Mouse (Mus musculus): ENCODE results near the gene Asb8. TPM values are rescaled to one million over a fixed set of nuclear protein-coding genes. Genes with fewer than 3 reads are reported as not detected.
A peak's percentile ranks its signal among the peaks of the same experiment; 100 is the strongest.

Gene Asb8
- polyA plus RNA-seq (2015; fragmentation: Nextera tagmentation; extraction: Ambion mirVana): 57.5 and 63.8 TPM in 2 replicates

DNA sequence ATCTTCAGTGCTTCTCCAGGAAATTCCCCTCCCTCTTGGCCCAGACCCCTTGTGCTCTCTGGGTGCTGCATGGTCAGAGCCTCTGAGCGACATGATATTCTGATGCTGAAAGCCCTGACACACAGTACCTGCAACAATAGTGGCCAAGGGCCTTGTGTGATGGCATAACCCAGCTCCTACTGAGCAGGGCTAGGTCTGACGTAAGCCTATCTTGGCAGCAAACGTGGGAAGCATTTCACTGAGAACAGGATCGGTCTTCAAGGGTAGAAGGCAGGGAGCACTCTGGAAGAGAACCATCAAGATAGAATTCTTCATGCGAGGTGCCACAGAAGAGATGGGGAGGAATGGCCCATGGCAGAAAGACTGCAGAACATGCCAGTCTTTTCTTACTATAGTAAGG lies at the start of gene Asb8:
Gene Asb8 (minus strand): TSS at position 101 of the 400 bp plus-strand sequence.
- Histone ChIP-seq H3K27ac (replicated peaks) (no peak within 1 kb of the TSS), H3K27me3 (peaks cover 38% of the 10 kb centered on the region), H3K4me1 (replicated peaks) (peaks cover 33% of the 10 kb centered on the region), H3K4me3 (no peak within 1 kb of the TSS), H3K9ac (peak within 1 kb of the TSS; percentile 73), H3K36me3 (no peaks in the 10 kb centered on the region), H3K9me3 (no peaks in the 10 kb centered on the region), H3K4me2 (peak within 1 kb of the TSS; percentile 76)
- ATAC-seq (ENCODE audit: low read depth): no peak
- 88% methylated on average over 5 of the region's 5 CpGs for WGBS

DNA sequence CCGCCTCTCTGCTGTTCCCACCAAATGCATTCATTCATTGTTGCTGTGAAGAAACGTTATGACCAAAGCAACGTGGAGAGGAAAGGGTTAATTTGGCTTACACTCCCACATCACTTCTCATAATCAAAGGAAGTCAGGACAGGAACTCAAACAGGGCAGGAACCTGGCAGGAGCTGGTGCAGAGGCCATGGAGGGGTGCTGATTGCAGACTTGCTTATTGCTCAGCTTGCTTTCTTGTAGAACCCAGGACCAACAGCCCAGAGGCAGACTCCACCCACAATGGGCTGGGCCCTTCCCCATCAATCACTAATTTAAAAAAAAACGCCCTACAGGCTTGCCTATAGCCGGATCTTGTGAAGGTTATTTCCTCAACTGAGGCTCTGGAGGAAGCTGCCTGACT lies 48.7 kb upstream of the Asb8 start:
- H3K27me3 ChIP-seq: no peaks in the 10 kb centered on the region
- no peak overlapping the region for H3K9ac ChIP-seq
- H3K4me3 ChIP-seq: no peak overlapping the region
- H3K4me1 ChIP-seq (replicated peaks): no peaks in the 10 kb centered on the region
- no peak overlapping the region for H3K4me2 ChIP-seq
- H3K9me3 ChIP-seq: no peaks in the 10 kb centered on the region
- H3K27ac ChIP-seq (replicated peaks): no peak overlapping the region
- no peaks in the 10 kb centered on the region for H3K36me3 ChIP-seq
- WGBS: 73% methylated on average over 5 of the region's 5 CpGs
- ATAC-seq (ENCODE audit: low read depth): no peak

DNA sequence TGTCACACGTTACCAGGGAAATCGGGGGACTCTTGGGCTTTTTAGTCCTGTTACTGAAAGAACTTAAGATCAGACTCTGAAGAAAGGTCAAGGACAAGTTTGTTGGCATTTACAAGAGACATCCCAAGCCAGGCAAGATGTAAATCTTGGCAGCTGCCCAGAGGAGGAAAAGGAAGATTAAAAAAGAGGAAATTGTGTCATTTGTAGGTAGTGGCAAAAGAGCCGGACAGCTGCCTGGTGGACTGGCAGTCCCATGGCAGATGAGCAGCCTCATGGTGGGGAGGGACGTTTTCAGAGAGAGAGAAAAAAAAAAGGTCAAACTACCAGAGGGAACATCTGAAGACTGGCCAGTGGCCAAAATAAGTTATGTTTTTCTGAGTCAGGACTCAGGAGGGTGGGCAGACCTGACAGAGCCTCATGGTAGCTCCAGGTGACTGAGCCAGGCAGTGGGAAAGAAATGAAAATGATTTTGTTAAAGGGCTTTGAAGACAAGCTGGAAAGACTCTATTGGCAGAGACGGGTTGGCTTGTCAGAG lies 48.0 kb upstream of the Asb8 start:
- H3K27me3 ChIP-seq: no peaks in the 10 kb centered on the region
- H3K4me3 ChIP-seq: no peak overlapping the region
- WGBS: 89% methylated on average over 5 of the region's 5 CpGs

DNA sequence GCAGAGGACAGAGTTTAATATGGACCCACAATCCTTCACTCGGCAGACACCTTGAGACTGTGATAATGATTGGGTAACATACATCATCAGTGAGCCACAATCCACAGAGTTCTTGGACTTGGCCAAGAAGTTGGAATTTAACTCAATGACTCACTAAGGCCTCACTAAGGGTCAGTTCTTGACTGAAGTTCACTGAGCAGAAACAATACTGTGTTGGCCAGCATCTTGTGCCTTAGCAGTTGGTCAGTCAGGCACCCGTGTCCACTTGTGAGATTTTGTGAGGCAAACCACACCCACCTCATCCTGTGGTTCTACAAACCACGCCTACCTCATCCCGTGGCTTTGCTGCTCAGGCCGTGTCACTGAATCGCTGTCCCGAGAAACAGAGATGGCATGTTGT lies 44.3 kb upstream of the Asb8 start:
- Histone ChIP-seq H3K36me3 (no peaks in the 10 kb centered on the region), H3K9me3 (no peaks in the 10 kb centered on the region), H3K4me1 (replicated peaks) (no peaks in the 10 kb centered on the region), H3K9ac (no peak overlapping the region), H3K4me2 (no peak overlapping the region), H3K27ac (replicated peaks) (no peak overlapping the region), H3K27me3 (no peaks in the 10 kb centered on the region), H3K4me3 (no peak overlapping the region)
- 83% methylated on average over 7 of the region's 7 CpGs for WGBS
- no peak for ATAC-seq (ENCODE audit: low read depth)

More for the DNA sequence above, 48.0 kb upstream of the Asb8 start:
- H3K27ac ChIP-seq (replicated peaks): no peak overlapping the region
- ATAC-seq (ENCODE audit: low read depth): no peak
- H3K9ac ChIP-seq: no peak overlapping the region
- H3K9me3 ChIP-seq: no peaks in the 10 kb centered on the region
- no peaks in the 10 kb centered on the region for H3K36me3 ChIP-seq
- H3K4me1 ChIP-seq (replicated peaks): no peaks in the 10 kb centered on the region
- H3K4me2 ChIP-seq: no peak overlapping the region

DNA sequence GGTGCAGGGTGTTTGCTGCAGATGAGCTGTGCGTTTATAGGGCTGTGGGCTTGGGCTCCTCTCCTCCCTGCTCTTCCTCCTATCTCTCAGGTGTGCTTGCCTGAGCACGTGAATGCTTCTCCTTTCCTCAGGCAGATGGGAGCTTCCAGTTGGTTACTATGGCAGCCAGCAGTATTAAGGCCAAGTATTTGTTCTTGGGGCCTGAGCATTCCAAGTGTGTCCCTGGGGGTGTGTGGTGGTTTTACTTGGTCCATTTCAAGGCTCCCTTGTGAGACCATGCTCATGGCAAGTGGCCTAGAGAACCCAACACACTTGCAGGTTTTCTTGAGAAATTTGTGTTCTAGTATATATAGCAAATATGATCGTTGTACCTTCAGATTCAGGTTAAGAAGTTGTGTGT lies 30.0 kb upstream of the Asb8 start, which contains the start of gene Olfr288:
Gene Olfr288 (minus strand): TSS at position 101 of the 400 bp plus-strand sequence.
- Histone ChIP-seq H3K4me3 (no peak within 1 kb of the TSS), H3K27me3 (no peaks in the 10 kb centered on the region), H3K4me2 (no peak within 1 kb of the TSS), H3K9me3 (peaks cover 7% of the 10 kb centered on the region; the same call in 1 of the 2 replicates), H3K27ac (replicated peaks) (no peak within 1 kb of the TSS), H3K36me3 (no peaks in the 10 kb centered on the region), H3K9ac (no peak within 1 kb of the TSS), H3K4me1 (replicated peaks) (no peaks in the 10 kb centered on the region)
- ATAC-seq (ENCODE audit: low read depth): no peak
- 70% methylated on average over 3 of the region's 3 CpGs for WGBS

DNA sequence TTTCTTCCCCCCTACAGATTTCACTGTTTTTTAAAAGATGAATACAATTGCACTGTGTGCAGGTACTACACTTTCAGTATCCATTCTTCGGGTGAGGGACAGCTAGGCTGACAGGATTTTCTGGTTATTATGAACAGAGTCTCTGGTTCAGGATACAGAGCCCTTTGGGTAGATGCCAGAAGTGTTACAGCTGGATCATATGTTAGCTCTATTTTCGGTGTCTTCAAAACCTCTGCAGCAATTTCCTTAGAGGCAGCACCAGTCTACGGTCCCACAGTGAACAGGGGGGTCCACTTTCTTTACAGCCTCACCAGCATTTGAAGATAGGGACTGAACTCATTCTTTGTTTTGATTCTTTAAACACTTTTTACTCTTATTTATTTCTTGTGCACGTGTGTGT lies 19.0 kb upstream of the Asb8 start:
- WGBS: 78% methylated on average over 4 of the region's 4 CpGs
- H3K4me1 ChIP-seq (replicated peaks): peaks cover 9% of the 10 kb centered on the region
- H3K27me3 ChIP-seq: peaks cover 2% of the 10 kb centered on the region; the same call in 1 of the 2 replicates
- no peak for ATAC-seq (ENCODE audit: low read depth)
- H3K4me3 ChIP-seq: no peak overlapping the region
- no peak overlapping the region for H3K9ac ChIP-seq
- no peaks in the 10 kb centered on the region for H3K36me3 ChIP-seq
- no peaks in the 10 kb centered on the region for H3K9me3 ChIP-seq
- H3K27ac ChIP-seq (replicated peaks): no peak overlapping the region
- no peak overlapping the region for H3K4me2 ChIP-seq

DNA sequence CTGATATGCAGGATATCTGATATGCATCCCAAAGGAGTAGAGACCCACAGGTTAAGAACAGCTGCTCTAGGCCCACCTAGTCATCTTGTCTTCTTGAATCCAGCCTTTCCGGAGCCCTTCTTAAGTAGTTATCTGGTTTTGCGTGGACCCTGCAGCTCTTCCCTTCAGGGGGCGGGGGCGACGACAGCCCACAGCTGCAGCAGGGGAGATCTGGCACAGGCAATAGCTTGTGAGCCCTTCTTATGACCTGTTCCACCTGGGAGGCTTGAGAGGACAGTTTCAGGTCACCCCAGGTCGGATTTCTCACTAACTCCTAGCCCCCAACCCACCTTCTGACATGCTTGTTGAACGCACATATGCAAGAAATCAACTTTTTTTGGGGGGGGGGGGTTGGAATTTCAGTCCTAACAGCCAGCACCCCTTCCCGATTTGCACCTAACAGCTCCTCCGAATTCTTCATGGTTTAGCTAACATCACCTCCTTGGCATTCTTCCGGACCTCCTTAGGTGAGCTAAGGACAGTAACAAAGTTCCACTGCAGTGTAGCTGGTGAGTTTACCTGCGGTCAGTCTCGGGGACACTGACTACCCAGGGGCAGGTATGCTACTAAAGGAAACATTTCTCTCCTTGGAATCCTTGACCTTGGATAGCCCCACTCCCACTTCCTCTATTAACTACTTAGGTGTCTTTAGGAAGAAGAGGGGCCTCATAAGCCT lies 16.6 kb upstream of the Asb8 start:
- ATAC-seq (ENCODE audit: low read depth): peak; percentile 41
- Histone ChIP-seq H3K4me2 (peak overlapping the region; percentile 80; the same call in 1 of the 2 replicates), H3K9ac (no peak overlapping the region), H3K4me1 (replicated peaks) (peaks cover 9% of the 10 kb centered on the region), H3K4me3 (no peak overlapping the region), H3K36me3 (no peaks in the 10 kb centered on the region), H3K27me3 (peaks cover 17% of the 10 kb centered on the region), H3K27ac (replicated peaks) (no peak overlapping the region), H3K9me3 (no peaks in the 10 kb centered on the region)
- 77% methylated on average over 12 of the region's 12 CpGs for WGBS

DNA sequence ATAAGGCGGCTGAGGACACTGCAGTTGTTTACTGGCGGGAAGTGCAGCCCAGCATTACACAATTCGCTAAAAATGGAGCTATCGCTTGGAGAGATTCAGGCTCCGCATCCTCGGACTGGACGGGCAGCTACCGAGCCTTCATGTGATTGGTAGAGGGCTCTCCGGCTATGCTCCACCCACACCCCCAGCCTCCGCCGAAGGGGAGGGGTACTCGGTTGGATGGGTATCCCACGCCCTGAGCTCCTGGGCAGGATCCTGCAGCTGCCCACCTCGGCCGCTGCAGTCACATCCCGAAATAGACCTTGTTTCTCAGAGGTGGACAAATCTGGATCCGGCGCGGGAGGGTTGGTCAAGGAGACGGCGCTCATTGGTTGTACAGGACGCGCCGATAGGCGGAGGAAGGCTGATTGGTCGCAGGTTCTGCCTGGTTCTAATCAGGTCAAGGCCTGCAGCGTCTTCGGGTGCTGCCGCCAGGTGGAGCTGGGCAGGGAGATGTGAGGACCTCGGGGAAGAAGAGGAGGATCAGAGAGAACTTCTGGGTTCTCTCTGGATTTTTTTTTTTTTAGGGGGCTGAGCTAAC lies 15.8 kb upstream of the Asb8 start:
- Histone ChIP-seq H3K9me3 (no peaks in the 10 kb centered on the region), H3K36me3 (no peaks in the 10 kb centered on the region), H3K4me1 (replicated peaks) (peaks cover 9% of the 10 kb centered on the region), H3K27me3 (peaks cover 24% of the 10 kb centered on the region), H3K27ac (replicated peaks) (peak overlapping the region; percentile 82), H3K4me2 (peak overlapping the region; percentile 80), H3K4me3 (peak overlapping the region; percentile 49), H3K9ac (peak overlapping the region; percentile 67)
- under 1% methylated on average over 30 of the region's 30 CpGs for WGBS
- peak; percentile 97 for ATAC-seq (ENCODE audit: low read depth)

DNA sequence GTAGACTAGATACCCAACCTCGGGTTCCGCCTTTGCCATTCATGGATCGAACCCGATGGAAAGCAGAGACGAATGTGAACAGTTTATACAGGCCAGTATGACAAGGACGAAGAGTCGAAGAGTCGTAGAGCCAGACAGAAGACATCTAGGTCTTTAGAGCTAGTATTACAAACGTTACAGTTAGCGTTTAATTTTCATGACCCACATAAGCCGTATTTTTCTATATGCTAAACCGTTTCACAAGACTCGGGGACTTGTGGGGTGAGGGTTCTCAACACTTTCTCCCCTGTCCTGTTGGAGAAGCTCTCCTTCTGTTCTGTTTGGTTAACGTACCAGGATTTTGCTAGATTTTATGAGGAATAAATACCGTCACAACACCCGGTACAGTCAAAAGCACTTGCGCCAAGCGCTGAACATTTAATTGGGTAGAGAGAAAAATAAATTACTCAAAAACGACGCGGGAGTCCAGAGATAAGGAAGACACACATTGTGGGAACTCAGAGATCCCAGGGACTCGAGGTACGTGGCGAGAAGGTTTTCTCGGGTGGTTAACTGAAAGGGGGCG lies 15.2 kb upstream of the Asb8 start:
- Histone ChIP-seq H3K4me1 (replicated peaks) (peaks cover 9% of the 10 kb centered on the region), H3K36me3 (no peaks in the 10 kb centered on the region), H3K27ac (replicated peaks) (peak overlapping the region; percentile 82), H3K9me3 (no peaks in the 10 kb centered on the region), H3K9ac (peak overlapping the region; percentile 67), H3K27me3 (peaks cover 30% of the 10 kb centered on the region), H3K4me3 (peak overlapping the region; percentile 49), H3K4me2 (peak overlapping the region; percentile 80)
- WGBS: 7% methylated on average over 26 of the region's 26 CpGs
- ATAC-seq (ENCODE audit: low read depth): no peak

DNA sequence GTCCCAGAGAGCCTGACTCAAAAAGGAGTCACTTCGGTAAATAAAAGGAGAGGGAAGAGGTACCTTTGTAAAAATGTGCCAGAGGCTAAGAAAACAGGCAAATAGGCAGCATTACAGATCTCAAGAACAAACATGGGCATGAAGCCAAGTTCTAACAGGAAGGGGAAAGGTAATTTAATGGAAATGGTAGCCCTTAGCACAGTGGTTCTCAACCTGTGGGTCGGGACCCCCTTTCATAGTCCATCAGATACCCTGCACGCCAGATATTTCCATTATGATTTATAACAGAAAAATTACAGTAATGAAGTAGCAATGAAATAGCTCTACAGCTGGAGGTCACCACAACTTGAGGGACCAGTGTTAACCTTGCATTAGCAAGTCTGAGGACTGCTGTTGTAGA lies 11.9 kb upstream of the Asb8 start:
- H3K9me3 ChIP-seq: no peaks in the 10 kb centered on the region
- WGBS: 64% methylated on average over 3 of the region's 3 CpGs

DNA sequence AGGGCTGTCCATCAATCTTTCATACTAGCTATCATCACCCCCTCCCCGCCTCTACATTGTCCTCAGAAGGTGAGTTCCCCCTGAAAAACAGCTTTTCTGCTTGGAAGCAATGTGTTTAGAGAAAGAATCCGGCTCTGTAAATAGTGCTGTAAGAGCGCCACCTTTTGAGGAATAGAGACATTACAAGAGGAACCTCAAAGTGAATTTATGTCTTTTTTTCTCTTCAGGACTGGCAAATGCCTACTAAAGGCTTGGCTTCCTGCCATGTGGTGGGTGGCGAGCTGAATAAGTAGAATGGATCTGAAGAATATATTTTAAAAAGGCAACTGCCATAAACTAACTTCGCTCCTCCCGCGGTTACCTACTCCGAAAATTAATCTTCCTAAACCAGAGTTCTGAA lies 8.4 kb upstream of the Asb8 start:
- H3K4me3 ChIP-seq: no peak overlapping the region
- 0 out of 2 replicates have a peak overlapping the region, but pooled peaks have one; percentile 15 for H3K4me2 ChIP-seq
- no peaks in the 10 kb centered on the region for H3K9me3 ChIP-seq
- H3K27ac ChIP-seq (replicated peaks): no peak overlapping the region
- peaks cover 47% of the 10 kb centered on the region for H3K4me1 ChIP-seq (replicated peaks)
- 24% methylated on average over 8 of the region's 8 CpGs for WGBS
- ATAC-seq (ENCODE audit: low read depth): peak; percentile 47; the same call in 1 of the 2 replicates
- H3K9ac ChIP-seq: no peak overlapping the region
- peaks cover 66% of the 10 kb centered on the region for H3K27me3 ChIP-seq
- H3K36me3 ChIP-seq: no peaks in the 10 kb centered on the region

More for the DNA sequence above, 11.9 kb upstream of the Asb8 start:
- H3K27ac ChIP-seq (replicated peaks): no peak overlapping the region
- H3K4me1 ChIP-seq (replicated peaks): peaks cover 22% of the 10 kb centered on the region
- no peak overlapping the region for H3K9ac ChIP-seq
- H3K4me2 ChIP-seq: no peak overlapping the region
- H3K27me3 ChIP-seq: peaks cover 44% of the 10 kb centered on the region
- ATAC-seq (ENCODE audit: low read depth): no peak
- H3K36me3 ChIP-seq: no peaks in the 10 kb centered on the region
- H3K4me3 ChIP-seq: no peak overlapping the region

DNA sequence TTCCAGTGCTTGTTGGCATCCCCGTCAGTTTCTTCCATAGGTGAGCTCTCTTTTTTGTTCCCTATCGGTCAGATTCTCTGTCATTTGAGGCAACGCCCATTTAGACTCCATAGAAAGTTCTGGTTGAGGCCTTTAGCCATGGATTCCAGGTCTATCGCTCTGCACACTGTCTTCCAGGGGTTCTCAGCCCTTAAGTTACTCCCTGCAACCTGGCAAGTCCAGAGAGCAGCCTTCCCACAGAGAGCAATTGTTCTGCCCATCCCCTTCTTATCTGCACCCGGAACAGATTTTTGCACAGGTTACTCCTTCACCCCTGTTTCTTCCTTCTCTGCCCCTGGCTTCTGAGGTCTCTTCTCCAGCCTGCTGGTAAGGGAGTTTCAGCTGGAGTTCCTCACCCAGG lies 6.7 kb upstream of the Asb8 start:
- H3K4me1 ChIP-seq (replicated peaks): peaks cover 56% of the 10 kb centered on the region
- 77% methylated on average over 5 of the region's 5 CpGs for WGBS
- H3K4me2 ChIP-seq: peak overlapping the region; percentile 76

More for the DNA sequence above, 6.7 kb upstream of the Asb8 start:
- no peak overlapping the region for H3K9ac ChIP-seq
- H3K9me3 ChIP-seq: no peaks in the 10 kb centered on the region
- H3K27me3 ChIP-seq: peaks cover 67% of the 10 kb centered on the region
- H3K27ac ChIP-seq (replicated peaks): no peak overlapping the region
- ATAC-seq (ENCODE audit: low read depth): no peak
- no peaks in the 10 kb centered on the region for H3K36me3 ChIP-seq
- no peak overlapping the region for H3K4me3 ChIP-seq

Data from neural tube, embryonic 13.5 days (tissue).